Comparison of ENCODE assay signal across 8 mouse cellular contexts in genomic region chr4:132309849-132310472, GRCm38 (mm10). TPM values are rescaled to one million over a fixed set of nuclear protein-coding genes. Genes with fewer than 3 reads are reported as not detected.
DNase-seq lines count a peak whose midpoint lies in the region; ATAC-seq and TF ChIP-seq lines count a peak whose summit lies in the region.

No protein-coding gene starts in this region.

- peak overlapping the region; percentile 94 for H3K9ac ChIP-seq in ES-E14 (ENCODE audit: insufficient read depth, low read depth, low read length, poor library complexity, severe bottlenecking)
- H3K9ac ChIP-seq in heart, embryonic 11.5 days (ENCODE audit: low read depth, low read length), result peak overlapping the region; percentile 95
- H3K9ac ChIP-seq in kidney, embryonic 15.5 days, result peak overlapping the region; percentile 94
- peak overlapping the region; percentile 83 for H3K9ac ChIP-seq in neural tube, embryonic 12.5 days

- peak overlapping the region; percentile 93 for H3K4me2 ChIP-seq in heart, embryonic 11.5 days
- peak overlapping the region; percentile 82 for H3K4me2 ChIP-seq in kidney, embryonic 15.5 days
- H3K4me2 ChIP-seq in neural tube, embryonic 12.5 days (replicated peaks), result peak overlapping the region; percentile 73

- no peak for ATAC-seq in heart, embryonic 11.5 days (replicated peaks; ENCODE audit: insufficient number of reproducible peaks, low FRiP score, low TSS enrichment)
- ATAC-seq in kidney, embryonic 15.5 days (replicated peaks; ENCODE audit: low FRiP score), result no peak
- no peak for ATAC-seq in neural tube, embryonic 12.5 days (ENCODE audit: low FRiP score, low read depth)

- peaks cover 36% of the 10 kb centered on the region for H3K36me3 ChIP-seq in ES-E14 (ENCODE audit: control insufficient read depth, insufficient read depth, low read length, poor library complexity, severe bottlenecking)
- peaks cover 20% of the 10 kb centered on the region for H3K36me3 ChIP-seq in heart, embryonic 11.5 days (ENCODE audit: control insufficient read depth, insufficient read depth, low read length)
- H3K36me3 ChIP-seq in kidney, embryonic 15.5 days, result peaks cover 52% of the 10 kb centered on the region
- peaks cover 41% of the 10 kb centered on the region for H3K36me3 ChIP-seq in neural tube, embryonic 12.5 days

- H3K9me3 ChIP-seq in ES-E14 (ENCODE audit: control insufficient read depth, insufficient read depth, low read depth, low read length), result no peaks in the 10 kb centered on the region
- H3K9me3 ChIP-seq in heart, embryonic 11.5 days (replicated peaks; ENCODE audit: control insufficient read depth, low read length), result no peaks in the 10 kb centered on the region
- H3K9me3 ChIP-seq in kidney, embryonic 15.5 days (replicated peaks), result no peaks in the 10 kb centered on the region
- H3K9me3 ChIP-seq in neural tube, embryonic 12.5 days, result no peaks in the 10 kb centered on the region

- in situ Hi-C loops in ES-E14 (cut with MboI; ENCODE audit: low sequenced_read_pairs in 2 of 2, unreplicated experiment in 2 of 2), result no loop called here

- H3K4me1 ChIP-seq in ES-E14 (ENCODE audit: control insufficient read depth in 2 of 2, insufficient read depth in 2 of 2, low read length in 2 of 2, poor library complexity in 1 of 2), result peaks cover 3 to 7% of the 10 kb centered on the region in 2 experiments; a peak in 3 of 4 replicates
- no peaks in the 10 kb centered on the region for H3K4me1 ChIP-seq in cortical plate, adult 2 months (ENCODE audit: control insufficient read depth, insufficient read depth, low read length)
- peaks cover 11% of the 10 kb centered on the region for H3K4me1 ChIP-seq in heart, embryonic 11.5 days (ENCODE audit: control insufficient read depth, insufficient read depth, low read length)
- H3K4me1 ChIP-seq in kidney, embryonic 15.5 days, result peaks cover 12% of the 10 kb centered on the region
- peaks cover 13% of the 10 kb centered on the region; the same call in 1 of the 2 replicates for H3K4me1 ChIP-seq in neural tube, embryonic 12.5 days

- peak; percentile 33 for TF ChIP-seq CTCF in cortical plate, adult 2 months (IDR thresholded peaks at IDR 0.05; ENCODE audit: extremely low read depth, insufficient read depth, low read length)

- H3K27ac ChIP-seq in ES-E14 (ENCODE audit: insufficient read depth, low read depth, low read length, poor library complexity, severe bottlenecking), result peak overlapping the region; percentile 83
- H3K27ac ChIP-seq in cortical plate, adult 2 months (ENCODE audit: insufficient read depth, low read length), result no peak overlapping the region
- peak overlapping the region; percentile 89; the same call in 1 of the 2 replicates for H3K27ac ChIP-seq in heart, embryonic 11.5 days (ENCODE audit: low read depth, low read length)
- peak overlapping the region; percentile 92 for H3K27ac ChIP-seq in kidney, embryonic 15.5 days
- no peak overlapping the region for H3K27ac ChIP-seq in neural tube, embryonic 12.5 days

- no peak for TF ChIP-seq POLR2A in cortical plate, adult 2 months (IDR thresholded peaks at IDR 0.05; ENCODE audit: extremely low read depth, insufficient read depth, low read length)

- peak overlapping the region; percentile 82 to 86 for H3K4me3 ChIP-seq in ES-E14 (ENCODE audit: insufficient read depth in 1 of 2, low read depth in 1 of 2, low read length in 2 of 2, poor library complexity in 1 of 2, severe bottlenecking in 1 of 2)
- H3K4me3 ChIP-seq in cortical plate, adult 2 months (ENCODE audit: insufficient read depth, low read length), result peak overlapping the region; percentile 84
- H3K4me3 ChIP-seq in heart, embryonic 11.5 days (ENCODE audit: low read depth, low read length), result peak overlapping the region; percentile 81
- peak overlapping the region; percentile 86 for H3K4me3 ChIP-seq in kidney, embryonic 15.5 days (replicated peaks)
- H3K4me3 ChIP-seq in neural tube, embryonic 12.5 days, result peak overlapping the region; percentile 78

- H3K27me3 ChIP-seq in heart, embryonic 11.5 days (ENCODE audit: control insufficient read depth, insufficient read depth, low read length), result no peaks in the 10 kb centered on the region
- H3K27me3 ChIP-seq in kidney, embryonic 15.5 days, result no peaks in the 10 kb centered on the region
- no peaks in the 10 kb centered on the region for H3K27me3 ChIP-seq in neural tube, embryonic 12.5 days (replicated peaks)

- 31% methylated on average over 10 of the region's 10 CpGs for WGBS in heart, embryonic 11.5 days (ENCODE audit: insufficient replicate concordance)
- WGBS in kidney, embryonic 15.5 days, result 24% methylated on average over 10 of the region's 10 CpGs
- WGBS in neural tube, embryonic 12.5 days, result 28% methylated on average over 10 of the region's 10 CpGs

- peak; percentile 70 for DNase-seq in 3T3-L1 (ENCODE audit: low read depth, low spot score)
- DNase-seq in ES-E14 (ENCODE audit: low read depth, low spot score), result no peak
- peak; percentile 37 to 69 for DNase-seq in lung, adult 18-20 months
- peak; percentile 47 for DNase-seq in yolk sac, embryonic 10.5 days (ENCODE audit: low spot score)

TF ChIP-seq in ES-E14, 5 proteins besides CTCF, POLR2A, EP300 and RAD21:
- TF ChIP-seq ZNF384 (IDR thresholded peaks at IDR 0.05; ENCODE audit: low read depth, low read length) (no peak), MAFK (IDR thresholded peaks at IDR 0.05; ENCODE audit: insufficient read depth, low read depth, low read length) (no peak), CHD2 (IDR thresholded peaks at IDR 0.05; ENCODE audit: low read depth, low read length) (no peak), HCFC1 (IDR thresholded peaks at IDR 0.05; ENCODE audit: borderline replicate concordance, insufficient read depth, low read length) (no peak), ZC3H11A (IDR thresholded peaks at IDR 0.05; ENCODE audit: borderline replicate concordance, low read depth, low read length) (no peak)
TF ChIP-seq in ES-E14: peak in this region for 0.

RNA-seq across cellular contexts. Expression of gene Rab42, which starts 6.8 kb away (rescaled TPM):
- 0.69 and 1.1 TPM in 2 replicates for total RNA-seq in ES-E14 (2012; rRNA removed)
- polyA plus RNA-seq in cortical plate, adult 2 months (2012; rRNA removed), result 3.8 and 5.3 TPM in 2 replicates
- 0.57 and 1.8 TPM in 2 replicates for polyA plus RNA-seq in heart, embryonic 11.5 days (2014; fragmentation: Nextera tagmentation; extraction: Ambion mirVana)
- 3.3 and 3.5 TPM in 2 replicates for polyA plus RNA-seq in kidney, embryonic 15.5 days (2015; fragmentation: Nextera tagmentation; extraction: Ambion mirVana)
- 1.0 and 1.2 TPM in 2 replicates for polyA plus RNA-seq in neural tube, embryonic 12.5 days (2016; fragmentation: Nextera tagmentation; extraction: Ambion mirVana)

RNA-seq across cellular contexts. Expression of gene Trnau1ap, which starts 19.4 kb away (rescaled TPM):
- total RNA-seq in ES-E14 (2012; rRNA removed), result 48.6 and 61.8 TPM in 2 replicates
- 14.9 and 16.6 TPM in 2 replicates for polyA plus RNA-seq in cortical plate, adult 2 months (2012; rRNA removed)
- 72.0 and 81.8 TPM in 2 replicates for polyA plus RNA-seq in heart, embryonic 11.5 days (2014; fragmentation: Nextera tagmentation; extraction: Ambion mirVana)
- polyA plus RNA-seq in kidney, embryonic 15.5 days (2015; fragmentation: Nextera tagmentation; extraction: Ambion mirVana), result 73.6 and 80.5 TPM in 2 replicates
- polyA plus RNA-seq in neural tube, embryonic 12.5 days (2016; fragmentation: Nextera tagmentation; extraction: Ambion mirVana), result 77.1 and 77.9 TPM in 2 replicates

RNA-seq across cellular contexts. Expression of gene Taf12, which starts 35.8 kb away (rescaled TPM):
- total RNA-seq in ES-E14 (2012; rRNA removed), result 12.1 and 21.9 TPM in 2 replicates
- polyA plus RNA-seq in cortical plate, adult 2 months (2012; rRNA removed), result 15.9 and 19.4 TPM in 2 replicates
- polyA plus RNA-seq in heart, embryonic 11.5 days (2014; fragmentation: Nextera tagmentation; extraction: Ambion mirVana), result 35.7 and 37.3 TPM in 2 replicates
- polyA plus RNA-seq in kidney, embryonic 15.5 days (2015; fragmentation: Nextera tagmentation; extraction: Ambion mirVana), result 47.7 and 48.3 TPM in 2 replicates
- polyA plus RNA-seq in neural tube, embryonic 12.5 days (2016; fragmentation: Nextera tagmentation; extraction: Ambion mirVana), result 48.6 and 55.8 TPM in 2 replicates

RNA-seq across cellular contexts. Expression of gene Rcc1, which starts 43.4 kb away (rescaled TPM):
- 107 and 117 TPM in 2 replicates for total RNA-seq in ES-E14 (2012; rRNA removed)
- polyA plus RNA-seq in cortical plate, adult 2 months (2012; rRNA removed), result 8.8 and 9.2 TPM in 2 replicates
- polyA plus RNA-seq in heart, embryonic 11.5 days (2014; fragmentation: Nextera tagmentation; extraction: Ambion mirVana), result 28.1 and 28.2 TPM in 2 replicates
- 88.9 and 92.7 TPM in 2 replicates for polyA plus RNA-seq in kidney, embryonic 15.5 days (2015; fragmentation: Nextera tagmentation; extraction: Ambion mirVana)
- 71.0 and 75.8 TPM in 2 replicates for polyA plus RNA-seq in neural tube, embryonic 12.5 days (2016; fragmentation: Nextera tagmentation; extraction: Ambion mirVana)

RNA-seq across cellular contexts. Expression of gene Gmeb1, which starts 48.6 kb away (rescaled TPM):
- total RNA-seq in ES-E14 (2012; rRNA removed), result 20.7 and 22.3 TPM in 2 replicates
- 19.1 and 20.6 TPM in 2 replicates for polyA plus RNA-seq in cortical plate, adult 2 months (2012; rRNA removed)
- 28.1 and 28.3 TPM in 2 replicates for polyA plus RNA-seq in heart, embryonic 11.5 days (2014; fragmentation: Nextera tagmentation; extraction: Ambion mirVana)
- 40.0 and 40.1 TPM in 2 replicates for polyA plus RNA-seq in kidney, embryonic 15.5 days (2015; fragmentation: Nextera tagmentation; extraction: Ambion mirVana)
- polyA plus RNA-seq in neural tube, embryonic 12.5 days (2016; fragmentation: Nextera tagmentation; extraction: Ambion mirVana), result 41.9 and 45.4 TPM in 2 replicates

Comparison
In these comparisons a context has a peak if more than half of its experiments do, and no peak if none do; other contexts are left out.
1. H3K27ac ChIP-seq: peak in ES-E14 (single experiment), heart, embryonic 11.5 days (single experiment) and kidney, embryonic 15.5 days (single experiment); none in cortical plate, adult 2 months (single experiment) and neural tube, embryonic 12.5 days (single experiment).
2. Peak in every context shown above with its lines, with median percentiles within 50 percentile points of each other: H3K4me3 ChIP-seq, H3K9ac ChIP-seq and H3K4me2 ChIP-seq.